Mouse (Mus musculus) embryo, embryonic 10.5 days (tissue): Measurements from ENCODE around the gene Bcl2l10.
"Not testable (repeated sequence)": the region's sequence is repeated elsewhere in the genome, so short reads cannot be mapped to it uniquely, and the experiment has no call there.

Source experiments
- DNase-seq: peaks from one replicate; pipeline ENCODE4 v3.0.0-alpha.2; 2015; ENCODE audit warnings: low spot score

The Bcl2l10 gene

DNA sequence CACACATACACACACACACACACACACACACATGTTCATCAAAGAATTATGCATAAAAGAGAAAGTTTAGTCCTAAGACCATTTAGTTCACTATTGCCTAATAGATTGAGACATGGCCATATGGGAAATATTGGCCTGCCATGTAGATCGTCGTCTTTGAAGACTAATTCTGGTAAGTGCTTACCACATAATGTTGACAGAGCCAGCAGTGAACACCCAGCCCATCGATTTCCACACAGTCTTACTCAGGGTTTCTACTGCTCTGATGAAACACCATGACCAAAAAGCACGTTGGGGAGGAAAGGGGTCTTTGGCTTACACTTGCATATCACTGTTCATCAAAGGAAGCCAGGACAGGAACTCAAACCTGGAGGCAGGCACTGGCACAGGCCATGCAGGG lies 5.1 kb upstream of the Bcl2l10 start:
- no peak for DNase-seq

DNA sequence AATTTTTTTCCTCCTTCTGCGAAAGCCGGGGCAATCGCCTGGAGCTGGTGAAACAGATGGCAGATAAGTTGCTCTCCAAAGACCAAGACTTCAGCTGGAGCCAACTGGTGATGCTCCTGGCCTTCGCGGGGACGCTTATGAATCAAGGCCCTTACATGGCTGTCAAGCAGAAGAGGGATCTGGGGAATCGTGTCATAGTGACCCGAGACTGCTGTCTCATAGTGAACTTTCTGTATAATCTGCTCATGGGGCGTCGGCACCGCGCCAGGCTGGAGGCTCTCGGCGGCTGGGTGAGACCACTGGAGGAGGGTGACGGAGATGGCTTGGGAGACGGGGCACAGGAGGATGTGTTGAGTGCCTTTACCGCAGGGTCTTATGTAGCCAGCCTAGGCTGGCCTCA lies 508 bp downstream of the Bcl2l10 start:
- DNase-seq = no peak

DNA sequence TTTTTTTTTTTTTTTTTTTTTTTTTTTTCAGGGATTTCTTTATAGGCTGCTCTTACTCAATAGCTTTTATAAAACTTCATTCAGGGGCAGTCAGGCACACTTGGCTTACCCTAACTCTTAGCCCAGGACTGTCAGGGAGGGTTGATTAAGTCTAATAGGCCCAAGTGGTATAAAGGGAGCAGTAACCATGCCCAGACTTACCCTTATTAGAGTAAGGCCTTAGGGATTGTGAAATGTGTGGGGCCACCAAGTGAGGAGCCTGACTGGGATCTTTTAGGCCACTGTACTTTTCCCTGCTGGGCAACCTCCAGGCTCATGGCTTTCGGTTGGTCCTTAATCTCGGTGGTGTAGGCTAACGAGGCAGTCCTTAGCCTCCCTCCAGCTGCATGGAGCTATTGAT lies 1.1 kb downstream of the Bcl2l10 start:
- DNase-seq = no peak

DNA sequence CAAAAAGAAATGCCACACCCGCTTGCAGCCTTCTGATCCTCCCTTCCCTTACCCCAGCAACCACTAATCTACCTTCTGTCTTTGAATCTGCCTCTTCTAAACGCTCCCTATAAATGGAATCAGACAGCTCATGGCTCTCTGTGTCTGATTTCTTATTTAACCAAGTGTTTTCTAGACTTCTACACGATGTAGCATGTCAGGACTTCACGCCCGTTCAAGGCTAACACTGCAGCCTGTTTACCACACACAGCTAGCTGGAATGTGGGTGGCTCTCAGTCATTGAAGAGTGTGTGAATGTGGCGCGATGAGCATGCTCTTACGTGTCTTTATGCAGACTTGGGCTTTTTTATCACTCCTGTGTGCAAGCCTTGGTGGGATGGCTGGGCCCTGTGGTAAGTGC lies 5.5 kb downstream of the Bcl2l10 start:
- no peak for DNase-seq

DNA sequence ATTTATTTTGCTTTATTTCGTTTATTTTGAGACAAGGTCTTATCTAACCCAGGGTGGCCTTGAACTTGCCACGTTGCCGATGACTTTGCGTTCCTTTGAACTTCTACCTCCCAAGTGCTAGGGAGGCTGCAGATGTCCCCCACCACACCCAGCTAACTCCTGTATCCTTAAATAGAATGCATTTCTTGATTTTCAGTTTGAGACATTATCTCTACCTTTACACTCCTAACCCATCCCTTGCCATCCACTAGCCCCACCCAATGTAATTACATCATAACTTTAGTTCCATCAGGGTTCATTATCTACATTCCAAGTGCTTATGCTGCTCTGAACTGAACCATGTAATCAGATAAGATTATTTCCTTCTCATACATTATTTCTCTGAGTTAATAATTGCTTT lies 8.2 kb downstream of the Bcl2l10 start:
- DNase-seq = no peak

DNA sequence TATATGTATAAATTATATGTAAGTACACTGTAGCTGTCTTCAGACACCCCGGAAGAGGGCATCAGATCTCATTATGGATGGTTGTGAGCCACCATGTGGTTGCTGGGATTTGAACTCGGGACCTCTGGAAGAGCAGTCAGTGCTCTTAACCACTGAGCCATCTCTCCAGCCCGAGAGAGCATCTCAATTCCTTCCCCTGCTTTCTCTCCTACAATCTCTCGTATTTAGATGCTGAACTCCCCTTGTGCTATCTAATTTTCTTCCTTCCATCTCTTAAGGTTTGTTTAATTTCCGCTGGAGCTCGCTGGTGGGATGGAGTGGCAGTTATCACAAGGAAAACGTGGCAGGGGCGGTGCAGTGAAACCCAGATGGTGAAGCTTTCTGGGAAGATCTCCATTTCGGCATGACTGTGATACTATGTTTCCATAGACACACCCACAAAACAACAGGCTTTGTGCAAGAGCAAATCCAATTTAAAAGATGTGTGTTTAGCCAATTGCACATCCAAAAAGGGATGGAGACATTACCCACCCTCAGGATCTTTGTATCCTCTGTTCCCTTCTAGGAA lies 9.6 kb downstream of the Bcl2l10 start:
- DNase-seq = no peak

DNA sequence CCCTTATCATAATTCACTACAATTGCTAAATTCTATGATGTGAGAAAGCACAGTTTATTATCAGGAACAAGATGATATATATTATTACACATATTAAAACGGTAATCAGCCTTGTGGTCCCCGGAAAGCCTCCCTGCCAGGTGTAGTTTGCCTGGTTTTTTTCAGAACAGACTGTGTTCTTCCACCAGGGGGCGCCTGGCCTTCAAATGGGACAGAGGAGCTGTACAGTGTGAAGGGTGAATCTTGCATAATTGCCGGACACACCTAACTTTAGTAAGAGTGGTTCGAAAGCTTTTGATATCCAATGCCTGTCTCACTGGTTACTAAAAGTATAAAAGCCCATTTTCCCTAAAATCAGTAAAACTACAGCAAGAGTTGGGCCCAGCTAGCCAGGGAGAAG lies 14.1 kb downstream of the Bcl2l10 start:
- peak; percentile 81 for DNase-seq

DNA sequence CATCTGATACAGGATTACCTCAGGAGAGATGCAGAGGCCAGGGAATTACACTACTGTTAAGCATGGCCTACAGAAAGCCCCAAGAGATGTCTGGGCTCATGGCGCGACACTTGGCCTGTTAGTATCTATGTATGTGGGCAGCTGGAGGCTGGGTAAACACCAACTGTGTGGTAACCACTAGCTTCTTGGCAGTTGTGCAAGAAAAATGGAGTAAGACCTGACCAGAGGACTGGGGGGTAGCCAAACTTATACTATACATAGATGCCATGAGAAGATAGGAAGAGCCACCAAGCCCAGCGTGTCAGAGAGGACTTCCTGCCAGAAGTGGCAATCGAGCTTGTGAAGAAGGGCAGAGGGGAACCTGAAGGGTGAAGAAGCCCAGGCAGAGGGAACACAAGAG lies 14.6 kb downstream of the Bcl2l10 start:
- no peak for DNase-seq

DNA sequence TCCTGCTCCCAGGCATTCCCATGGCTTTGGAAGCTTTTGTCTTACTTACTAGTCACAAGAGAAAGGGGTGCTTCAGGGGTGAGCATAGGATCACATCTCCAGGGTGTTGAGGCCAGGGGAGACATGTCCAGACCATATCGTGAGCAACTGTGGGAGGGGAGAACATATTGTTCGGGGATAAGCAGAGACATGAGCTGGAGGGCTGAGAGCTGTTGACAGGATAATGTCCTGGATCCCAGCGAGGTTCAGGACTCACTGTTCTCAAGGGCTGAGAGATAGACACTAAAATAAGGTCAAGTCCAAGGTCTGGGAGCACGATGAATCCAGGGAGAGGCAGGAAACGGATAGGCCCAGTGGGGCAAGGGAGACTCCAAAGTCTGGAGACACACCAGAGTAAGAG lies 15.4 kb downstream of the Bcl2l10 start:
- no peak for DNase-seq

DNA sequence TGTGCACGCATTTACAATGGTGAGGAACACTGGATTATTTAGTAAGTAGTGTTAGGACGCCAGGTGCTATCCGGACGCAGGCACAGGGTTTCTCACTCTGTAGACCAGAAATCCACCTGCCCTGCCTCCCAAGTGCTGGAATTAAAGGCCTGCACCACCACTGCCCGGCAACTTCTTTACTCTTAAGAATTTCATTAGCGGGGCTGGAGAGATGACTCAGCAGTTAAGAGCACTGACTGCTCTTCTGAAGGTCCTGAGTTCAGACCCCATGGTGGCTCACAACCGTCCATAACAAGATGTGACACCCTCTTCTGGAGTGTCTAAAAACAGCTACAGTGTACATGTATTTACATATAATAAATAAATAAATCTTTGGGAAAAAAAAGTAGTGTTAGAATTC lies 16.1 kb downstream of the Bcl2l10 start:
- not testable (repeated sequence) for DNase-seq

DNA sequence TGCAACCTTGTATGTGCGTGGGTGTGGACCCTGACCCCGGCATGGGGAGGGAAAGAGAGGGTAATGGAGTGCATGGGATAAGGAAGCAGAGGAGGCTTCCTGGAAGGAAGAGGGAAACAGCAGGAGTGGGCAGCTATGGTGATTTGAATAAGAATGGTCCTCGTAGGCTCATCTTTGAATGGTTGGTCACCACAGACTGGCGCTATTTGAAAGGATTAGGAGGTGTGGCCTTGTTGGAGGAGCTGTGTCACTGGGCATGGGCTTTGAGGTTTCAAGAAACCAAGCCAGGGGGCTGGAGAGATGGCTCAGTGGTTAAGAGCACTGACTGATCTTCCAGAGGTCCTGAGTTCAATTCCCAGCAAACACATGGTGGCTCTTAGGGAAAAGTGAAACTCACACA lies 17.6 kb downstream of the Bcl2l10 start:
- no peak for DNase-seq

DNA sequence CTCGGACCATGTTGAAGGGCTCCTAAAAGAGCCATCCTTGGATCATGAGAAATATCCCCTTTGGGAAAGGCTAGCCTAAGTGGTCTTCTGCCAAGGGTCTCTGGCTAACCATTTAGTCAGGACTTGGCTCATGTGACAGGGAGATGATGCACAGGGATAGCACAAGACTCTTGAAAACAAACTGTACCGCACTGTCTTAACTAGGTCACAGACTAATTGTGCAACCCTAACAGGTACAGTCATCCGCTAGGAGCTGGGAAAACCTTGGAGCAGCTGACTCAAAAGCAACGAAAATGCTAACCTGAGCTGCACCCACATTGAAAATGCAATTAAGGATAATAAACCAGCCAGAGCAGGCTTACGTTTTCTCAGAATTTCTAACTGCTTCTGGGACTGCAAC lies 18.6 kb downstream of the Bcl2l10 start:
- DNase-seq = no peak

DNA sequence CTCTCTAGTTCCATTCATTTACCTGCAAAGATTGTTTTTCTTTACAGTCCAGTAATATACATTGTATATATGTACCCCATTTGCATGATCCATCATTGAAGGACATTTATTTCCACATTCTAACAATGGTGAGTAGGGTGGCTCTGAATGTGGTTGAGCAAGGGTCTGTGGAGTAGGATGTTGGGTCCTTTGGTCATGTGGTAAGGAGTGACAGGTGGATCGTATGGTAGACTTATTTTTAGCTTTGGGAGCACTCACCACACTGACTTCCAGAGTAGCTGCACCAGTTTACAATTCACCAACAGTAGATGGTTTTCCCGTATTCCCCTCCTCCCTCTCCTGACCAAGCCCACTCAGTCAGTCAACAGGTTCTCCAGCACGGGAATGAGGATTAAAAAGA lies 21.2 kb downstream of the Bcl2l10 start:
- DNase-seq = no peak

DNA sequence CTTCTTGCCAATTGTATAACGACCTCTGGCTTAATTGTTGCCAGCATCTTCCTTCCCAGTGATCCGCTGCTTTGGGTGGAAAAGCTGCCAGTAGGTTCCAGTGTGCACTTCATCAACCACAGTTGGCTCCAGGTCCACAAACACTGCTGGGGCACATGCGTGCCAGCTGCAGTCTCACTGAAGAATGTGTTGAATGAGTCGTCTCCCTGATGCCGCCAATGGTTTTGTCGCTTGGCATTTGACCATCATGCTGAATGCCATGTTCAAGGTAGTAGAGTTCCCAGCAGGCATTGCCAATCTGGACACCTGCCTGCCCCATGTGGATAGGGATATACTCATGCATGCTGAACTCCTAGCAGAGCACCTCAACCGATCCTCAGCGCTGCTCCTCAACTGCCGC lies 28.0 kb downstream of the Bcl2l10 start:
- DNase-seq = no peak

DNA sequence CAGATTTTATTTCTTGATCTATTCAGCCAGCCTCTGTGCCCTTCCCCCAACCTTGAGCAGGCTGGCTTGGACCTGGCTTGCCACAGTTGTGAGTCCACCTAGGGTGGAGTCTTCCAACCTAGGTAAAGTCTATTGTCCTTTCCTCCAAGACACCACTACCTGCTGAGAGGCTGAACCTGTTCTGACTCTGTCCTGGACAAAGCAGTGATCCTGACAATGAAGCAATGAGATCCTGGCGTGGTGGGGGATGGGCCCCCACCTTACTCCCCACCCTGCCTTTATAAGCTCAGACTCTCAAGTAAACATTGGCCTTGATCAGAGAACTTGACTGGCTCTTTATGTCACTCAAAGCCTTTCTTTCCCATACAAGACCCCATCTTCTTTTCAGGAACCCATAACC lies 28.9 kb downstream of the Bcl2l10 start:
- no peak for DNase-seq

DNA sequence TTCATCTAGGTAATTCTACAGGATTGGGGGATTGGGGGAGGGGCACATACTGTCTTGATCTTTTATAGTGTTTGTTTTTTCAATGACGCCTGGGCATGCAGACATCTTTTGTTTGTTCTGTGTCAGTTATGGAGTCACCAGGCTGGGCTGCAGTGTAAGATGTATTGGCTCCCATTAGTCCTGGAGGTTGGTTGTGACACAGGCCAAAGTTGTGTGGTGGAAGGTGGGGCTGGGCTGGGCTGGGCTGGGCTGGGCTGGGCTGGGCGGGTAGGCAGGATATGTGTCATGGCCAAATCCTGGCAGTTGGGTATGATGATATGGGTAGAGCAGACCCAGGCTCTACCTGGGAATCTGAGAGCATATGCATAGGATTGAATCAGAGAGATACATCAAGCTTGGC lies 31.2 kb downstream of the Bcl2l10 start:
- DNase-seq = no peak

DNA sequence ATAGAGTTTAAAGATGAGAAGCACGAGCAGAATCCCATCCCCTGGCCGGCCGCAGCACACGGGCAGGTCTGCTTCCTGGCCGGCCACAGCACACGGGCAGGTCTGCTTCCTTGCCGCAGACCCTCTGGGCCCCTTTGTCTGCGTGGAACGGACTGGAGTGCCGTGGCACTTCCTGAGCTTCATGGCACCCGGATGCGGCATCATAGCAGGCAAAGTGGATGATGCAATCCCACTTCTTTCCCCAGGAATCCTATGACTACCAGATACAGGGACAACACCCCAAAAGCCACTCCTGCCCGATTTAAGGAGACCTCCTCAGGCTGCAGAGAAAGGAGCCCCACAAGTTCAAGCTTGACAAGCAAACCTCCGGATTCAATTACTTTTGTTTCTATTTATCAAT lies 35.3 kb downstream of the Bcl2l10 start:
- no peak for DNase-seq

DNA sequence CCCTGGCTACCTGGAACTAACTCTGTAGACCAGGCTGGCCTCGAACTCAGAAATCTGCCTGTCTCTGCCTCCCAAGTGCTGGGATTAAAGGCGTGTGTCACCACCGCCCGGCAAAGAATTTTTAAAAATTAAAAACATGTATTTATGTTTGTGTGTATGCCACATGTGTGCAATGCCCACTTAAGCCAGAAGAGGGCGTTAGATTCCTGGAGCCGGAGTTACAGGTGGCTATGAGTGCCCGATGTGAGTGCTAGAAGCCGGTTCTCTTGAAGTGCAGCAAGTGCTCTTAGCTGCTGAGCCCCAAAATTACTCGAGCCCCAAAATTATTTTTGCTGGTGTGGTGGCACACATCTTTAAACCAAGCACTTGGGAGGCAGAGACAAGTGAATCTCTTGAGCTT lies 36.2 kb downstream of the Bcl2l10 start:
- no peak for DNase-seq

DNA sequence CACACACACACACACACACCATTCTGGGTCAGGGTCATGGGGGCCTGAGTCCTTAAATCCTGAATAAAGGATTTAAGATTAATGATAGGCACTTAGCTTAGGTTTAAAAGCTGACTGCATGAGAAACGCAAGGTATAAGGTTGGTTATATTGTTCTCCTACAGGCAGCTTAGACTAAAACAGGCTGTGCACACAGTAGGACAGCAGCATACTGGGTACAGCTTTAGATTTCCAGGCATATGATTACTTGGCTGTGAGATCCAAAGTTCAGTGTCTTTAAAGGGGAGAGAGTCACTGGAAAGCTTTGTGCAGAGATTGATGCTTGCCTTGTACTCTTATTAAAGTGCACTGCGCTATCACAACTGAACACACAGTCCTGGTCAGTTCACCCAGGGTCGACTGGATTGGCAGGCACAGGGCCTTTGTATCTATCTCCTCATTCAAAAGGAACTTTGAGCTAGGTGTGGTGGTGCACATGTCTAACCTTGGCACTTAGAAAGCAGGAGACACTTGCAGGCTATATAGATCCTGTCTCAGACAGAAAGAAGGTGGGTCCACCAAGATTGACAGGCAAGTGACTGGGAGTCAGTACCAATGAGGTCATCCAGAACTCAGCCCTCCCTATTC lies 36.9 kb downstream of the Bcl2l10 start:
- no peak for DNase-seq

DNA sequence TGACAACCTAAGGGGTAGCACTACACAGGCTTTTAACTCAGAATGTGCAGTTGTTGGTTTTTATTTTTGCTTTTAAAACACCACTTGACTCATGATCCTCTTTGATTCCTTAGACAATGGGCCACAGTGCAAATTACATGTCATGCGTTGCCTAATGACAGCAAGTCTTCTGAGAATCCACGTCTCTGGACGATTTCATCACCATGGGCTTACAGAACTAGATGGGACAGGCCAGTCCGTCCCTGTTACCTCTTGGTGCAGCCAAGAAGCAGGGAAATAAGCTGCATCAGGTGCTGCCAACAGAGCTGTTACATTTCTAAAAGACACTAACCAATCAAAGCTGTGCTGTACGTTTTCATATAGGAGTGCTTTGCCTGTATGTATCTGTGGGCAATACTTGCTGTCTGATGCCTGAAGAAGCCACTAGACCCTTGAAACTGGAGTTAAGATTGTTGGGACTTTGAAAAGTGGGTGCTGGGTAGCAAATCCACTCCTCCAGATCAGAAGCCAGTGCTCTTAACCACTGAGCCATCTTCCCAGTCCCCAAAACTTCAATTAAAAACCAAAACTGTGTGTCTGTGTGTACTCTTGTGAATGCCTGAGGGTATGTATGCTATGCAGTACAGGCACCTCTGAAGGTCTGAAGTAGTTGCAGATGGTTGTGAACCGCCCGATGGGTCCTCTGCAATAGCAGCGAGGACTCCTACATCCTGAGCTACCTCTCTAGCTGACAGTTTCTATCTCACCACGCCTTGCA lies 37.8 kb downstream of the Bcl2l10 start:
- no peak for DNase-seq

DNA sequence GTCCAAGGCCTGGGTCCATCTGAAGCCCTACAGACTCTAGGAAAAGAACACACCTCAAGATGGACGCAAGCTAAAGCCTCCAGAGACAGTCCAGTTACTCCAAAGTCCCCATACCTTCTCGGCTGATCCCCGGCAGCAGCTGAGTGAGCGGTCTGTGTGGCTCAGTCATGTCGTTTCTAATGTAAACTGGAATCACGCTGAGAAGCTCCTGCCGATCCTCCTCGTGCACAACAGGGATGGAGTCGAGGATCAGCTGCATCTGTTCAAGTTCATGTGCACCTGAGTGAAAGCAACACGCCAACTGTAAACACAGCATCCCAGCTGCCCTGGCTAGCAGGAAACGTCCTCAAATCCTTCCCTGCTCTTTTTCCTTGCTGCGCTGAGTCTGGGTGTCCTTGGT lies 45.7 kb downstream of the Bcl2l10 start:
- DNase-seq = no peak

DNA sequence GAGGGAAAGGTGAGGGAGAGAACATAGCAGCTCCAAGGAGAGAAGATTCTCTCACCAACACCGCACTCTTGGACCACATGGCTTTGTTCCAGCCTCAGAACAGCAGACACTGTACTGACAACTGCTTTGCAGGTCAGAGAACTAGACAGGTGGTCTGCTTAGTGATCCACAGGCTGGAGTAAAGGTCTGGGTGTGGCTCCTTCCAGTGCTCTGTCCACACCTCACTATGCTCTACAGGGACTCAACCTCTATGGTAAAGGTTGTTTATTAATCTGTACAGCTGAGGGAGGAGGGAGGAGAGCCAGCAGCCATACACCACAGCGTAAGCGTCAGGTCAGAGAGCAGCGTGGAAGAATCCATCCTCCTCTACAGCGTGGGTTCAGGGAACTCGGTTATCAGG lies 48.4 kb downstream of the Bcl2l10 start:
- no peak for DNase-seq

DNA sequence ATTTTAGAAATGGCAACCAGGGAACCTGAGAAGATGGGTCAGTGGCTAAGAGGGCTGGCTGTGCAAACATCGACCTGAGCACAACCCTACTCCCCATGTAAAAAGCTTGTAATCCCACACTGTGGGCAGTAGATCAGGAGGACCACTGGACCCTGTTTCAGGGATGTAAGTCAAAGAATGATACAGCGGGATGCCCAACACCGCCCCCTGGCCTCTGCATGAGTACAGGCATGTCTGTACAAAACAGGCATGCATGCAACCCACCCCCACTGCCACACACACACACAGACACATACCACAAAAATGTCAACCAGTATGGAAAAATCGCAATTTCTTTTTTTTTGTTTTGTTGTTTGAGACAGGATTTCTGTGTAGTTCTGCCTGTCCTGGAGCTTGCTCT lies 51.5 kb downstream of the Bcl2l10 start:
- DNase-seq = no peak

DNA sequence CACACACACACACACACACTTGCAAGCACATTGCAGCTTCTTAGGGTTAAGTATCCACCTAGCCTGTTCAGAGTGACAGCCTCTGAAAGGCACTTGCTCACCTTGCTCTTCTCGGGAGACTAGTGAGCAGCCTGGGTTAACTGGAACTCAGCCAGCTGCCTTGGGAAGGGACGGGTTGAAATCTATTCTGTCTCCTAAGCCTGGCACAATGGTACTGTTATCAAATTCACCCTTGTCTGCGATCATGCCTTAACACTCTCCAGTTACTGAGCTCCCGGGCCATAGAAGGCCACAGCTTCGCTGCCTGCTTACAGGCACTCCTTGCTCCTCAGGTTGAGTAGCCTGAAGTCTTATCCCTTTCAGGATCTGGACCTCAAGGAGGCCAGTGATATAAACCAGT lies 53.1 kb downstream of the Bcl2l10 start:
- no peak for DNase-seq
